In genomic region chr17:23544766-23545165, GRCm38 (mm10) we compare ENCODE assay signal across 37 mouse cellular contexts. TPM values are rescaled to one million over a fixed set of nuclear protein-coding genes. Genes with fewer than 3 reads are reported as not detected.
A peak's percentile ranks its signal among the peaks of the same experiment; 100 is the strongest.
DNase-seq lines count a peak whose midpoint lies in the region; TF ChIP-seq lines count a peak whose summit lies in the region.
"Had no signal": no experiment of that assay in that cellular context is flagged by ENCODE, and none has a peak within 500 bp of the region (broad histone marks: within the 10 kb centered on the region; RNA-seq: fewer than 3 reads in every experiment).

No protein-coding gene starts in this region.

- no peak for TF ChIP-seq POLR2A in MEL (IDR thresholded peaks at IDR 0.05; ENCODE audit: control insufficient read depth in 1 of 2, insufficient read depth in 1 of 2, low read depth in 1 of 2, low read length in 2 of 2, poor library complexity in 1 of 2)

- H3K4me1 ChIP-seq in MEL (ENCODE audit: control insufficient read depth in 1 of 2, insufficient read depth in 2 of 2, low read length in 2 of 2): peaks cover 0 to 25% of the 10 kb centered on the region in 2 experiments; a peak in 2 of 4 replicates
- H3K4me1 ChIP-seq in embryonic facial prominence, embryonic 10.5 days: peaks cover 37% of the 10 kb centered on the region

- no peak for TF ChIP-seq EP300 in MEL (IDR thresholded peaks at IDR 0.05; ENCODE audit: low read depth in 1 of 2, low read length in 2 of 2)

- no peak overlapping the region for H3K27ac ChIP-seq in MEL (ENCODE audit: control insufficient read depth, low read depth, low read length)
- H3K27ac ChIP-seq in embryonic facial prominence, embryonic 10.5 days (replicated peaks): no peak overlapping the region
- H3K27ac ChIP-seq: embryonic facial prominence, embryonic 15.5 days; forebrain, embryonic 12.5 days; hindbrain, embryonic 14.5 days; kidney, postnatal 0 days; limb, embryonic 10.5 days; limb, embryonic 15.5 days; liver, embryonic 13.5 days; neural tube, embryonic 15.5 days had no signal

- peaks cover 3% of the 10 kb centered on the region; the same call in 1 of the 2 replicates for H3K79me2 ChIP-seq in MEL (ENCODE audit: control insufficient read depth, insufficient read depth, low read length, poor library complexity)

- H3K4me3 ChIP-seq in MEL (ENCODE audit: control insufficient read depth in 1 of 2, insufficient read depth in 1 of 2, low read depth in 2 of 2, low read length in 2 of 2): no peak overlapping the region
- no peak overlapping the region for H3K4me3 ChIP-seq in embryonic facial prominence, embryonic 10.5 days
- H3K4me3 ChIP-seq: embryonic facial prominence, embryonic 15.5 days; forebrain, embryonic 12.5 days; heart, embryonic 12.5 days; limb, embryonic 10.5 days; limb, embryonic 15.5 days; liver, embryonic 13.5 days; neural tube, embryonic 15.5 days had no signal

- TF ChIP-seq RAD21 in MEL (IDR thresholded peaks at IDR 0.05; ENCODE audit: low read depth, low read length): no peak

- peaks cover 0 to 16% of the 10 kb centered on the region in 2 experiments; a peak in 2 of 4 replicates for H3K36me3 ChIP-seq in MEL (ENCODE audit: control insufficient read depth in 1 of 2, insufficient read depth in 2 of 2, low read length in 2 of 2)
- H3K36me3 ChIP-seq in embryonic facial prominence, embryonic 10.5 days (replicated peaks): no peaks in the 10 kb centered on the region
- H3K36me3 ChIP-seq: embryonic facial prominence, embryonic 15.5 days; forebrain, embryonic 12.5 days; G1E; heart, embryonic 12.5 days; limb, embryonic 10.5 days; limb, embryonic 15.5 days; liver, embryonic 13.5 days; neural tube, embryonic 15.5 days had no signal

- no peaks in the 10 kb centered on the region for H3K9me3 ChIP-seq in MEL (replicated peaks; ENCODE audit: insufficient read depth, low read length)
- H3K9me3 ChIP-seq in embryonic facial prominence, embryonic 10.5 days: no peaks in the 10 kb centered on the region
- H3K9me3 ChIP-seq: embryonic facial prominence, embryonic 15.5 days; forebrain, embryonic 12.5 days; G1E; heart, embryonic 12.5 days; limb, embryonic 10.5 days; limb, embryonic 15.5 days; liver, embryonic 13.5 days; neural tube, embryonic 15.5 days had no signal

- no peaks in the 10 kb centered on the region for H3K27me3 ChIP-seq in MEL (ENCODE audit: control insufficient read depth in 1 of 2, insufficient read depth in 2 of 2, low read length in 2 of 2)
- peaks cover 21% of the 10 kb centered on the region for H3K27me3 ChIP-seq in embryonic facial prominence, embryonic 10.5 days (replicated peaks; ENCODE audit: low read depth, poor library complexity, severe bottlenecking)

- DNase-seq in heart, adult 11 months: peak; percentile 69
- DNase-seq in heart, postnatal 4 days: no peak
- DNase-seq in layer of hippocampus, adult 9-11 months: peak; percentile 1
- DNase-seq in layer of hippocampus, adult 18-20 months (ENCODE audit: low spot score in 2 of 2): no peak
- peak; percentile 8 for DNase-seq in MEL (ENCODE audit: low read depth, low spot score)
- DNase-seq in induced T-regulatory cell, adult 2 months (ENCODE audit: low read depth): peak; percentile 33
- DNase-seq in embryonic facial prominence, embryonic 10.5 days (ENCODE audit: low spot score): no peak
- DNase-seq: adrenal gland, postnatal 14 days; cerebellum, postnatal 14 days; forebrain, postnatal 0 days; gastrocnemius, postnatal 14 days; kidney, adult 11 months; liver, embryonic 13.5 days; lung, embryonic 14.5 days; lung, postnatal 14 days; midbrain, embryonic 14.5 days; retina, postnatal 1 day; right cerebral cortex, postnatal 25 days; spleen, adult 18-20 months; thymus, postnatal 36 days had no signal

- no peak overlapping the region for H3K9ac ChIP-seq in MEL (ENCODE audit: control insufficient read depth, low read depth, low read length, poor library complexity, severe bottlenecking)
- H3K9ac ChIP-seq: embryonic facial prominence, embryonic 15.5 days; forebrain, embryonic 12.5 days; forebrain, postnatal 0 days; heart, embryonic 12.5 days; hindbrain, embryonic 14.5 days; limb, embryonic 15.5 days; lung, embryonic 14.5 days; neural tube, embryonic 15.5 days had no signal

- WGBS in embryonic facial prominence, embryonic 10.5 days: 89% methylated on average over 1 of the region's 1 CpGs

- no peak for TF ChIP-seq CTCF in MEL (IDR thresholded peaks at IDR 0.05 in 2 of 3, conservative IDR thresholded peaks at IDR 0.05 in 1 of 3; ENCODE audit: control insufficient read depth in 1 of 3, insufficient read depth in 1 of 3, low read depth in 2 of 3, low read length in 3 of 3, poor library complexity in 1 of 3, severe bottlenecking in 1 of 3)

TF ChIP-seq in MEL, 35 proteins besides CTCF, POLR2A, EP300 and RAD21:
- TF ChIP-seq TAL1 (IDR thresholded peaks at IDR 0.05; ENCODE audit: low read length): no peak
- no peak for TF ChIP-seq TBP (IDR thresholded peaks at IDR 0.05; ENCODE audit: low read depth, low read length)
- TF ChIP-seq ZMIZ1 (IDR thresholded peaks at IDR 0.05; ENCODE audit: low read depth, low read length): no peak
- no peak for TF ChIP-seq MYC (IDR thresholded peaks at IDR 0.05; ENCODE audit: low read depth, low read length)
- no peak for TF ChIP-seq SIN3A (IDR thresholded peaks at IDR 0.05; ENCODE audit: low read length)
- TF ChIP-seq SMC3 (IDR thresholded peaks at IDR 0.05; ENCODE audit: low read depth, low read length): no peak
- no peak for TF ChIP-seq CHD1 (IDR thresholded peaks at IDR 0.05; ENCODE audit: low read depth, low read length)
- no peak for TF ChIP-seq TCF12 (IDR thresholded peaks at IDR 0.05; ENCODE audit: low read depth, low read length)
- no peak for TF ChIP-seq MAX (IDR thresholded peaks at IDR 0.05; ENCODE audit: low read length)
- TF ChIP-seq GATA1 (IDR thresholded peaks at IDR 0.05; ENCODE audit: low read depth, low read length): no peak
- TF ChIP-seq ETS1 (IDR thresholded peaks at IDR 0.05; ENCODE audit: low read depth, low read length): no peak
- TF ChIP-seq JUND (IDR thresholded peaks at IDR 0.05; ENCODE audit: low read depth, low read length): no peak
- TF ChIP-seq ZKSCAN1 (IDR thresholded peaks at IDR 0.05; ENCODE audit: low read depth, low read length): no peak
- TF ChIP-seq MAFK (IDR thresholded peaks at IDR 0.05; ENCODE audit: borderline replicate concordance, low read depth, low read length): no peak
- TF ChIP-seq CHD2 (IDR thresholded peaks at IDR 0.05; ENCODE audit: low read length): no peak
- TF ChIP-seq USF1 (IDR thresholded peaks at IDR 0.05; ENCODE audit: low read depth, low read length): no peak
- TF ChIP-seq MXI1 (IDR thresholded peaks at IDR 0.05; ENCODE audit: low read depth, low read length): no peak

RNA-seq across cellular contexts. Expression of gene Zfp213, which starts 19.3 kb away (rescaled TPM):
- total RNA-seq in heart, postnatal 4 days (2021): 1 to 10 TPM; 5.8 to 6.3 TPM
- 1 to 10 TPM; 7.9 to 8.0 TPM for total RNA-seq in layer of hippocampus, adult 18-20 months (2021)
- total RNA-seq in MEL (2012; rRNA removed): 3.4 and 3.8 TPM in 2 replicates
- 1 to 10 TPM in 1 of 2 experiments, not detected in 1; 3.0 TPM for polyA plus RNA-seq in MEL (2012; ENCODE audit: insufficient read depth in 1 of 2, insufficient read length in 2 of 2, low read depth in 1 of 2, low replicate concordance in 2 of 2, missing spikeins in 1 of 2)
- 27.2 and 31.0 TPM in 2 replicates for polyA plus RNA-seq in embryonic facial prominence, embryonic 10.5 days (2016; fragmentation: Nextera tagmentation; extraction: Ambion mirVana)

RNA-seq across cellular contexts. Expression of gene Zfp13, which starts 54.5 kb away (rescaled TPM):
- total RNA-seq in heart, postnatal 4 days (2021): 10 to 100 TPM in 1 of 2 experiments, 1 to 10 TPM in 1; 9.3 to 10.3 TPM
- total RNA-seq in layer of hippocampus, adult 18-20 months (2021): 10 to 100 TPM; 28.0 to 29.6 TPM
- 0.08 and 0.16 TPM in 2 replicates for total RNA-seq in MEL (2012; rRNA removed)
- polyA plus RNA-seq in MEL (2012; ENCODE audit: insufficient read depth in 1 of 2, insufficient read length in 2 of 2, low read depth in 1 of 2, low replicate concordance in 2 of 2, missing spikeins in 1 of 2): under 1 TPM in 1 of 2 experiments, not detected in 1; 0.38 TPM
- 22.4 and 24.4 TPM in 2 replicates for polyA plus RNA-seq in embryonic facial prominence, embryonic 10.5 days (2016; fragmentation: Nextera tagmentation; extraction: Ambion mirVana)
- total RNA-seq: G1E; hematopoietic stem cell, adult 5-6 weeks; monocyte, adult 5-6 weeks had no signal

RNA-seq across cellular contexts. Expression of gene Zscan10, which starts 55.9 kb away (rescaled TPM):
- not detected for total RNA-seq in heart, postnatal 4 days (2021)
- not detected for total RNA-seq in layer of hippocampus, adult 18-20 months (2021)
- total RNA-seq in MEL (2012; rRNA removed): not detected in 2 replicates
- under 1 TPM in 1 of 2 experiments, not detected in 1; 0.08 TPM for polyA plus RNA-seq in MEL (2012; ENCODE audit: insufficient read depth in 1 of 2, insufficient read length in 2 of 2, low read depth in 1 of 2, low replicate concordance in 2 of 2, missing spikeins in 1 of 2)
- 0.71 and 1.0 TPM in 2 replicates for polyA plus RNA-seq in embryonic facial prominence, embryonic 10.5 days (2016; fragmentation: Nextera tagmentation; extraction: Ambion mirVana)
- total RNA-seq: adrenal gland, postnatal 14 days; forebrain, postnatal 0 days; gastrocnemius, postnatal 14 days; granulocyte monocyte progenitor cell, adult 5-6 weeks; hematopoietic stem cell, adult 5-6 weeks; layer of hippocampus, postnatal 25 days; left cerebral cortex, postnatal 10 days; monocyte, adult 5-6 weeks had no signal
- polyA plus RNA-seq: cortical plate, adult 2 months; heart, embryonic 12.5 days; heart, postnatal 0 days; kidney, postnatal 0 days; large intestine, adult 2 months; liver, embryonic 13.5 days; midbrain, embryonic 14.5 days; neural tube, embryonic 15.5 days had no signal

Comparison
In these comparisons a context has a peak if more than half of its experiments do, and no peak if none do; other contexts are left out.
1. DNase-seq: peak in heart, adult 11 months (single experiment), layer of hippocampus, adult 9-11 months (single experiment), MEL (single experiment) and induced T-regulatory cell, adult 2 months (single experiment); none in heart, postnatal 4 days (single experiment), layer of hippocampus, adult 18-20 months (0 of 2) and embryonic facial prominence, embryonic 10.5 days (single experiment).